Mouse (Mus musculus) thymus, postnatal 14 days (tissue): Measurements from ENCODE around the gene Cir1.

Experiments
- DNase-seq: peaks from one replicate; pipeline ENCODE4 v3.0.0; 2021

Cir1 gene

GRCm38 (mm10) chr2:73312152-73313116 lies at the start of gene Cir1, which contains the start of gene Scrn3:
Cir1 (minus strand) TSS chr2:73312701.
Scrn3 (plus strand) TSS chr2:73312601.
- peak; percentile 96 for DNase-seq

GRCm38 (mm10) chr2:73360536-73360935 lies 48.0 kb upstream of the Cir1 start:
- DNase-seq = no peak

GRCm38 (mm10) chr2:73359941-73360340 lies 47.4 kb upstream of the Cir1 start:
- no peak for DNase-seq

- DNase-seq = no peak
Measured at GRCm38 (mm10) chr2:73357004-73357403, 44.5 kb upstream of the Cir1 start.

- no peak for DNase-seq
Measured at GRCm38 (mm10) chr2:73351927-73352374, 39.5 kb upstream of the Cir1 start.

- DNase-seq = no peak
Measured at GRCm38 (mm10) chr2:73351496-73351895, 39.0 kb upstream of the Cir1 start.

GRCm38 (mm10) chr2:73348221-73348620 lies 35.7 kb upstream of the Cir1 start:
- no peak for DNase-seq

GRCm38 (mm10) chr2:73347766-73348165 lies 35.3 kb upstream of the Cir1 start:
- no peak for DNase-seq

GRCm38 (mm10) chr2:73347136-73347535 lies 34.6 kb upstream of the Cir1 start:
- DNase-seq = no peak

- no peak for DNase-seq
Measured at GRCm38 (mm10) chr2:73346345-73347086, 34.0 kb upstream of the Cir1 start.

GRCm38 (mm10) chr2:73345204-73345603 lies 32.7 kb upstream of the Cir1 start:
- no peak for DNase-seq

- no peak for DNase-seq
Measured at GRCm38 (mm10) chr2:73343701-73344100, 31.2 kb upstream of the Cir1 start.

- no peak for DNase-seq
Measured at GRCm38 (mm10) chr2:73338415-73338814, 25.9 kb upstream of the Cir1 start.

GRCm38 (mm10) chr2:73335949-73336348 lies 23.4 kb upstream of the Cir1 start:
- DNase-seq = no peak

GRCm38 (mm10) chr2:73325871-73326270 lies 13.4 kb upstream of the Cir1 start:
- no peak for DNase-seq

- no peak for DNase-seq
Measured at GRCm38 (mm10) chr2:73322991-73323390, 10.5 kb upstream of the Cir1 start.

- no peak for DNase-seq
Measured at GRCm38 (mm10) chr2:73319218-73319617, 6.7 kb upstream of the Cir1 start.

- no peak for DNase-seq
Measured at GRCm38 (mm10) chr2:73317426-73317825, 4.9 kb upstream of the Cir1 start.

GRCm38 (mm10) chr2:73314311-73314710 lies 1.8 kb upstream of the Cir1 start:
- DNase-seq = no peak

GRCm38 (mm10) chr2:73313117-73313501 lies 608 bp upstream of the Cir1 start:
- peak; percentile 34 for DNase-seq

- DNase-seq = no peak
Measured at GRCm38 (mm10) chr2:73306006-73306405, 6.5 kb downstream of the Cir1 start.

GRCm38 (mm10) chr2:73304506-73304905 lies 8.0 kb downstream of the Cir1 start:
- no peak for DNase-seq

GRCm38 (mm10) chr2:73302722-73303121 lies 9.8 kb downstream of the Cir1 start:
- no peak for DNase-seq

GRCm38 (mm10) chr2:73301979-73302378 lies 10.5 kb downstream of the Cir1 start:
- DNase-seq = no peak
